Mouse (Mus musculus) megakaryocyte-erythroid progenitor cell, adult 5-6 weeks (primary cell): ENCODE results near the gene Galnt16. TPM values are rescaled to one million over a fixed set of nuclear protein-coding genes. Genes with fewer than 3 reads are reported as not detected.

ENCODE experiments used
- ATAC-seq: replicated peaks from 2 replicates; pipeline ENCODE4 v1.8.0; 2016; ENCODE audit warnings: mild to moderate bottlenecking, inconsistent platforms; ENCODE audit not compliant: severe bottlenecking, poor library complexity, low FRiP score, low TSS enrichment
- total RNA-seq, 2 experiments: library from RNA; stranded (forward) in 1 of 2; stranded (reverse) in 1 of 2; fragments of 200-1000, 215-1000 nt in 1 of 2; fragments of >200 nt in 1 of 2; fragmentation: Nextera tagmentation in 1 of 2; gene quantifications; 2 replicates each; pipeline ENCODE4 v1.2.3; 2014 to 2017

Gene Galnt16
- total RNA-seq, 2 experiments from 2014 or later = not detected

DNA sequence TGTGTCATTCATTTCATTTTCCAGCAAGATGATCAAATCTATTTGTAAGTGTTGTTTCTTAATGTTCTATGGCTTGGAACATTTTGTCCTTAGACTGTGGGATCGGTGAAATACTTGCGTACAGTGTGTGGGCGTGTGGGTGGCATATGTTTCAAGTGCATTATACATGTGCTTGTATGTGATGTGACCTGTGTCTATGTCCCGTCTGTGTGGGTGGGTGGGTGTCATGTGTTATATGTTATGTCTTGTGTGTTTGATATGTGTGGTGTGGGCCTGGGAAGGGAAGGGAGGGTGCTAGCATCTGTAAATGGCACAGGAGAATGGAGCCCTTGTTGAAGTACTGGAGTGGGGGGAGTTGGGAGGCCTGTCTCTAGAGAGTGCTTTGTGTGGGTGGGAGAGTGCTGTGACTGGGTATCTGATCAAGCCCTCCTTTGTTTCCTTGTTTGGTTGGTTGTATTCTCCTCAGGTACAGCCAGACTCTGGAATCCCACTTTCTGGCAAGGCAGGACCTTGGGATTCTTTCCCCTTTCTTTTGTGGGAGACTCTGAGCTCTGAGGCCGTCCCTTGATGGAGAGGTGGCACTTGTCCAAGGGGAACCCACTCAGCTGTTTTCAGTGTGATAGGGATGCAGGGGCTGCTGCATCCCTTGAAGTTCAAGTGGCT is 9.8 kb downstream of the Galnt16 start:
- ATAC-seq = no peak

DNA sequence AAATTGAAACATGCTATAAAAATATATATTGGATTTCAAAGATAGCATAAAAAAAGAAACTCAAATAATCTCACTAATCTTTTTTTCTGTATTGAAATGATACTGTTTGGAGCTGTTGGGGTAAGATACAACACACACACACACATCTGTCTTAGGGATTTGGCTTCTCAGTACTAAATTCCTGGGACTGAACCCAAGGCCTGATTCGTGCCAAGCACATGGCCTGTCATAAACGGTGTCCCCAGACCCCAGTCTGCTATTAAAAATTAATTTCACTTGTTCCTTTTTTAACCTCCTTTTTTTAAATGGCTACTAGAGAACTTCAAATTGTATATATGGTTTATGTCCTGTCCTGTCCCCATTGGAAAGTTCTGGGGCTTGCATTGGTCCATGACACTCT is 12.0 kb downstream of the Galnt16 start:
- no peak for ATAC-seq

DNA sequence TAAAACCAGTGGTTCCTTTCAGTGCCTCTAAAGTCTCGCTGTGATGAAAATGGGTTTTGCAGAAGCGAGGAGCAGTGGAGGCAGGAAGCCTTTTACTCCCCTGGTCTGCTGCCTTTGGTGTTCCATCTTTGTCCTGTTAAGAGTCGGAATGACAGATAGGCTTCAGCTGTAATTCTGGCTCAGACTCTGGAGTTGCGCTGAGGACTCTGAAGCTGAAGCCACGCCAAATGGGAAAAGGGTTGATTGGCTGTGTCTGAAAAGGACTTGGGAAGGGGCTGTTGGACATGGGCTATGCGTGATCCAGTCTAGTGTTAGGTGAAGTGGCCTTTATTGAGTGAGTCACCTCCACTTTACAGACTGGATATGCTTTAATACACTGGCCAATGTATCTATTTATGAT is 12.6 kb downstream of the Galnt16 start:
- ATAC-seq = no peak

DNA sequence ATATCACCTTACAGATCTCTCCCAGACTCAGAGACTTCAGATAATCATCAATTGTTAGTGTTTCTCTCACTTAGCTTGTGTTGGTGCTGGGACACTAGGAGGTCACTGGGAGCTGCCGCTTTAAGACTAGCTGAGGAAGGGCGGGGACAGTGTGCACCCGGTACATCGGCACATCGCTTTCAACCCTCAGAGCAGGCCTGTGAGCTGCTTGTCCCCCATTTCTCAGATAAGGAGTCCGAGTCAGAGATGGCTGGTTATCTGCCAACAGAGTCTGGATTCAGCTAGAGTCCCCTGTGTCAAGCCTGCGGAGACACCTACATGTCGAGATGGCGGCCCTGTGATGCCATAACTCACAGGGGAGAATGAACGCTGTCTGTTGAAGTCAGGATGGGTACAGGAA is 13.5 kb downstream of the Galnt16 start:
- no peak for ATAC-seq

DNA sequence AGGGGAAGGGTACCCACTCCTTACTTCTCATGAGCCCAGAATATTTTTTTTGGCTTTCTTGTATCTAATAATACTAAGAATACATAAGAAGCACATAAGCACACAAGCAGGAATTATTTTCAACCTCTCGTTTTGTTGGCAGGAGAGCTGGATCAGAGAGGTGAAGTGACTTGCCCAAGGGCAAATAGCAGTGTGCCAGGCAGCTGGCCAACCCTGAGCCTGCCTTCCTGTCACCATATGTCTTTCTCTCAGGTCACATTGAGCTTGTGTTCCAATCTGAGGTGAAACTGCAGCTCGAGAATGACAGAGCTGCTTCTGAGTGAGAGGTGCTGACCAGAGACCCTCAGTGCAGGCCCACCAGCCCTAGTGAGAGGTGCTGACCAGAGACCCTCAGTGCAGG is 15.8 kb downstream of the Galnt16 start:
- ATAC-seq = no peak

DNA sequence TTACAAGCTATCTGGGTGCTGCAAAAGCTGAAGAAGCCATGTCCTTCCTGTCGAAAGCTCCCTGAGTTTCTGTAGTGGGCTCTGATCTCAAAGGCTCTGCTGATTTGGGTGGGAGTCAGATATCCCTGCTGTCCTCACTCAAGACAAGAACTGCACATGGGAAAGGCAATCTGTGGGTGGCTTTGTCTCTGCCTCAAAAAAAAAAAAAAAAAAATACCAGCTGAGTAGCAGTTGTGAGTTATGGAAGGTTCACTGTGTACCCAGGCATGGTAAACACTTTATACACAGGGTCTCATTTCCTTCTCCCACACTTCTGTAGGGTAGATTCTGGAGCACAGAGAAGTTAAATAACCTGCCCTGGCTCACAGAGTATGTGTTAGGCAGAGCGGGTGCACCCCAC is 19.2 kb downstream of the Galnt16 start:
- ATAC-seq = no peak

DNA sequence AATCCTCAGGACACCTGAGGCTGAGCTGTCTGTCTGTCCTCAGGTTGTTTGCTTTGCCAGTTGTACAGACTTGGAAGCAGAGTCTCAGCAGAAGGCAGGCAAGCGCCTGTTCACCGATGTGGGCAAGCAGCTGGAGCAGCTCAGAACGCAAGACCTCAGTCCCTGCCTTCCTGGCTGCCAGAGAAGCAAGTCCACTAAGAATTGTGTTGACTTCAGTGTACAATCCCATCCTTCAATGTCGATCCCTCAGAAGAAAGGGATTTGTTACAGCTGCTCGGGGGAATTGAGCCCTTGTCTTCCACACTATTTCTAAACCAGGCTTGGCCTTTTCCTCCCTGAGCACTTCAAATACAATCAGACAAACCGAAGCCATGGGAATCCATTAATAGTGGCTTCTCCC is 20.2 kb downstream of the Galnt16 start:
- no peak for ATAC-seq

DNA sequence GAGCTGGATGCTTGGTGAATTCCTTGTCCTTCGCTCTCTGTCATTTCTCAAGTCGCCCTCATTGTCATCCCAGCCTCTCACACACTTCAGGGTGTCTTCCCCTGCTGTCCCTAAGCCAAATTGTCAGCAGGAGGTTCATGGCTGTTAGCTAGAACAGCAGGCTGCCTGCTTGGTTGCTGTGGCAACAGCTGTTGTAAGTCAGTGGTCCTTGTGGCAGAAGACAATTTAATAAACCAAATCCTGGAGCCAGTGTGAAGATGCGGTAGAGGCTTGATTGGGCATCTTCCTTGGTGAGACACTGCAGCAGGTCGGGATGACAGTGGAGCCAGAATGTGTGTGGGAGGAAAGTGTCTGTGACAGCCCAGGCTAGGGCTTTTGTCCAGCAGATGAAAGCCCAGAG is 27.2 kb downstream of the Galnt16 start:
- no peak for ATAC-seq

DNA sequence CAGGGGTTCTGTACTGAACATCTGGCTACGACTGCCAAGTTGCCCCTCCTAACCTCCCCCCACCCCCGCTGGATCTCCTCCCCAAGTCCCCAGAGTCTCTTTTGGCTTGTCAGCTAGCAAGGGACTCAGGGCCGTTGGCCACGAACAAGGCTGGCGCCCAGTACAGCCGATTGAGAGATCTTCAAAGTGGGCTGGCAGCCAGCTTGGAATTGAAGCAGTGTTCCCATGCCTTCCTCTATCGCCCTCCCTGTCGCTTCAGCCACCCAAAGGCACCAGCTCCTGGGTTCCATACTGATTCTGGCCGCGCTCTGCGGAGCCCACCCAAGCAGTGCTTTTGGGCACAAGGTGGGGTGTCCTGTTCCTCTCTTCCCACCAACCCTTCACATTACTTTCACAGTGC is 31.6 kb downstream of the Galnt16 start:
- ATAC-seq = no peak

DNA sequence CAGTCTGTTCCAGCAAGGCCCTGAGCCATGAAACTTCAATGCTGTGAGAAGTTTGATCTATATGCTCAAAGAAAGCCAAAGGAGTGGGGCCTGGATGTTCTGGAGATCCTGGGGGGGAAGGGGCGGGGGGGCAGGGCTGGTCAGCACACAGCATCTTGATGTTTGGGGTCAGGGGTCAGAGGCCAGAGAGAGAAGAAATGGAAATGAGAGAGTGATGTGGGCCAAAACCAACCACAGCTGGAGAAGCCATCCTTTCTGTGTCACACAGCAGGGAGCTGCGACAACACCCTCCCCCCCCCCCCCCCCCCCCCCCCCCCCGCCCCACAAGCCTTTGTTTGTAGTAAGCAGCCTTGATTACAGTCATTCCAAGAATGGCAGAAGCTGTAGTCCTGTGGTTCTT is 35.1 kb downstream of the Galnt16 start:
- no peak for ATAC-seq

DNA sequence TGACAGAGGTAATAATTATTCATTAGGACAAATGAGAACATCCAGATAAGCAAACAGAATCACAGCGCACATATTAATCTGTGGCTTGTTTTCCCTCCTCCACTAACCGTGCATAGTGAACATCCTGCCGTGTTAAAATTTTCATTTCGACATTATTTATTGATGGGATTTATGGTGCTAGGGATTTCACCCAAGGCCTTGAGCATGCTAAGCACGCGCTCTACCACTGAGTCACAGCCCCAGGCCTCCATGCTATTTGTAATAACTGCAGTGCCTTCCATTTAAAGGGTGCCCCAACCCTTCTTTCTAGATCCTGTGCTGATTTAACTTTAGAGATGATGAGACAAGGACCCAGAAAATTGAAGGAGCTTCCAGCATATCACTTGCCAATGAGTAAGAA is 36.2 kb downstream of the Galnt16 start:
- ATAC-seq = no peak

DNA sequence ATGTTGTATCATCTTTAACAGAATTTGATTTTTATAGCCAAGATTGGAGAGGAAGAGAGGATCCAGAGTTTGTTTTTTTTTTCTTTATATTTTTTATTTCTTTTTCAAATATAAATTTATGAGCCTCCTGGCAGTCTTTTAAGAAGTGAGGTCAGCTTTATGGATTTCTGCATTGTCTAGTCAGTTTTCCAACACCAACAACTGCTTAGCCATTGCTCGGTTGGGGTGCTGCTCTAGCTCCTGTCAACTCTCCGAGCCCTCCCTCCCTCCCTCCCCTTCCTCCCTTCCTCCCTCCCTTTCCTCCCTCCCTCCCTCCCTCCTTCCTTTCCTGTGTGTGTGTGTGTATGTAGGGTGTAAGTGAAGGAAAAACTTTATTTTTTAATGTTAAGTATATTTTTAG is 43.8 kb downstream of the Galnt16 start:
- ATAC-seq = no peak

DNA sequence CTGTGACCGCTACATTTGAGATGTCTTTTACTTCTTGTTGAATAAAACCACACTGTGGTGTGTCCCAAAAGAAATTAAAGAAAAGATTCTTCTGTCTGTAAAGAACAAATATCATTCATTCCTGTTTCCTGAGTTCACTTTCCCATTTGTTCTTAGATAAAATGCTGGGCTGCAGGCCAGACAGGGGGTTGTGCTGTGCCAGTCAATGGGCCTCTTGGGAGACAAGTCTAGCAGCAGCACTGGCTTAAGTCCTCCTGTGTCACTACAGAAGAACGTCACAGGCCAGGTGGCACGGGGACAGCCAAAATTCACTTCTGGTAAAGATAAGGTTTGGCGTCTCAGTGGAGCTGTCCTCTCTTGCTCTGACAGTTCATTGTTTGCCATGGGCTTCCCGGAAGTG is 44.7 kb downstream of the Galnt16 start:
- no peak for ATAC-seq

DNA sequence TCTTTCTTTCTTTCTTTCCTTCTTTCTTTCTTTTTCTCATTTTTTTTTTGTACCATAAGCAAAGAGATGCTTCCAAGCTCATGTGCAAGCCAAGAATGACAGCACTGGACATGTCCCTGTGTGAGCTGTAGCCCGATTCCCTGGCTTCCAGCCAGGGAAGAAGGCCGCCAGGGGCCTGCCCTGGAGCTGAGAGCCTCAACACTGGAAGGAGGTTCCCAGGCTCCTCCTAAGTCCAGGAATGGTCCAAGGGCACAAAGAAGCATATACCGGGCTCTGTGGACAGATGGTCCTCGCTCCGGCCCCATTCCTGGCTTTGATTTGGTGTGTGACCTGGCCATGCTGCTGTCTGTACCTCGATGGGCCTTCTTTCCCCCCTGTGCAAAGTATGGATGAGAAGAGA is 46.9 kb downstream of the Galnt16 start:
- no peak for ATAC-seq

DNA sequence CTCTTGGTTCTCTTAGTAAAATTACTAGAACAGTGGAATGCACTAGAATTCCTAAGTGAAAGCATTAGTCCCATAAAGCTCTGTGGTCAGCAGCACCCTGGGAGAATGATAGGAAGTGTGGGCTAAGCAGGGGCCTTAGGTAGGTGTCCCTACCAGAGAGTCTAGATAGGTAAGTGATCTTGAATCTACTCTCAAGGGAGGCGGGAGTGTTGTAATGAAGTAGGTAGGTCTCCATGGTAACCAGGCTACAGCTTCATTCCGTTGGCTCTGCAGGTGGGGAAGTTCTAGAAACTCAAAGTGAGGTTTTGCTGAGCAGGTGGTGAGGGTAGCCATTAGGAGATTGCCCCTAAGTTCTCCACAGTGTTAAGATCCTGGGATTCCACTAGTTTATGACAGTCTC is 47.7 kb downstream of the Galnt16 start:
- no peak for ATAC-seq

DNA sequence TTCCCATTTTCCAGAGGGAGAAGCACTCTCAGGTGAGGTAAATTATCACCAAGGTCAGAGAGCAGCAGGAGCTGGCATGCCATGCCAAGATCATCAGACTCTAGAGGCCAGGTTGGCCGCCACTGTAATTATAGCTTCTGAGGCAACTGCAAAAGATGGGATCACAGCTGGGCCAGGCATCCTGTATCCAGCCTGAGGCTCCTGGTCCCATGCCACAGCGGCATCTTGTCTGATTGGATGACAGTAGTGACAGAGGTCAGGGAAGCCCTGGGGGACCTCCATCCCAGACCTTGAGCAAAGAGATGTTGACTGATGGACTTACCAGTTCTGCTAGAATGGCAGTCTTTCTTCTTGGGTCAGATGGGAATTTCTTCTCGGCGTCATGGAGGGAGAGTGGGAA is 48.4 kb downstream of the Galnt16 start:
- no peak for ATAC-seq

DNA sequence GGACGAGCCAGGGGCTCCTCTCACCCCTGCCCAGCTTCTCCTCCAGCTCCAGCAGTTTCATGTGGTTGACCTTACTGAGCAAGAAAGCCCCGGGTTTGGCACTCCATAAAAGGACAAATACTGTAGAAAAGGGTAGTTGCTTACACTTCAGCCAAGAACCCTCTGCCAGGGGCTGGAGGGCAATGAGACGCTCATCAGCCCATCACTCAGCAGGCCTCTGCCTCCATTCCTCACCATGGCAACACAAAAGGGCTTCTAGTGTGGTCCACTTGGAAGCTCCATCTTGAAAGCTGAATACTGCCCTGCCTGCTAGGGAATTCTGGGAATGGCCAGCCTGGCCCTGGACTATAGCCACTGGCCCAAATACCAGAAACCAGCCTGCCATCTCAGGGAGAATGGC is 49.3 kb downstream of the Galnt16 start:
- no peak for ATAC-seq

DNA sequence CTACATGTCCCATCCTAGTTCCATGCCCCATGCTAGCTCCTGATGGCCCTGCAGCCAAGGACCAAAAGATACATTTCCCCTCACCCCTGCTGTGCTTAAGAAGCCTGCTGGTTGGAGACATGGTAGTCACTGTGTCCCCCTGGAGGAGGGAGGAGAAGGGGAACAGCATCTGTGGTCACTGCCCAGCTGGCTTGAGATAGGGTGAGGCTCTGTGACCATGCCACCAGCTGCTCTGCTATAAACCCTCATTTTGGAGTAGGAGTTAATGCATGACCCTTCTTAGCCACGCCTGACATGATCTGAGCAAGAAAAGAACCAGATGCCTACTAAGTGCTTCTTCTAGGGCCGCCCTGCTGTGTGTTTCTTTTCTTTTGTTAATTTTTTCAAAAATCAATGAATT is 51.5 kb downstream of the Galnt16 start:
- ATAC-seq = no peak

DNA sequence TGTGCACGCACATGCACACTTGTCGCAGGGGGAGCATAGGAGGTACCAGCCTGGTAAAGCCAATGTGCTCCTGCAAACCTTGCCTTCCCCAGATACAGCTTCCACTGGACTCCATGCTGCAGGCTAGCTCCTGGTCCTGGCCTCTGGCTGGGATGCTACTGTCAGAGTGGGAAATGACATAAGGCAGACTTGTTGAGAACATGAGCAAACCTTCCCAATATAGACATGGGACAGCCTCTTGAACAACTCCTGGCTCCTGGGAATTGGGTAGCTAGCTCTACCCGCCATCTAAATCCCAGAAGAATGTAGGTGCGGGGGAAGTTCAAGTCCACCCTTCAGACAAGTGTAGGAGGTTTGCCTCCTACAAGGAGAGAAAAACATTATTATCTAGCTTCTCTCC is 56.2 kb downstream of the Galnt16 start:
- ATAC-seq = no peak

DNA sequence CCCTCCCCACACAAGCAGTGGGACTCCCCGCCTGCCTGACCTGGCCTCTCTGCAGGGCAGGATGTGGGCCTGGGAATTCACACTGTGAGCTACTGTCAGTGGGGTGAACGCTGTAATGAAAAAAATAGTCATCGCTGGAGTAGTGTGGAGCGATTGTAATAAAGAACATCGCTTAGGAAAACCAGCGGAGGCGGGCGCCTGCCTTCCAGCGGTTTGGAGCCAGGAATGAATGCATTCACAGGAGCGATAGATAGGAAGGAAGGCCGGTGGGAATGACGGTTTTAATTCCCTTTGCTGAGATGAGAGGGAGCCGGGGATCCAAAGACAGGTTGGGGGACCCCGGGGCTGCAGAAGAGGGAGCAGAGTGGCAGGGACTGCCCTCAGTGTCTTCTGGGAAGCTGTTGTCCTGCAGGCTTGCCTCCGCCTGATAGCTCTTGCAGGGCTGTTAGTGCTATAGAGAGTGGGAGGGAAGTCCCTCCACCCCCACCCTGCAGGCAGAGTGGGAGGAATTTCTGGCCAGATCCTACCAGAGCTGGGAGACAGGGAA is 56.8 kb downstream of the Galnt16 start:
- no peak for ATAC-seq

DNA sequence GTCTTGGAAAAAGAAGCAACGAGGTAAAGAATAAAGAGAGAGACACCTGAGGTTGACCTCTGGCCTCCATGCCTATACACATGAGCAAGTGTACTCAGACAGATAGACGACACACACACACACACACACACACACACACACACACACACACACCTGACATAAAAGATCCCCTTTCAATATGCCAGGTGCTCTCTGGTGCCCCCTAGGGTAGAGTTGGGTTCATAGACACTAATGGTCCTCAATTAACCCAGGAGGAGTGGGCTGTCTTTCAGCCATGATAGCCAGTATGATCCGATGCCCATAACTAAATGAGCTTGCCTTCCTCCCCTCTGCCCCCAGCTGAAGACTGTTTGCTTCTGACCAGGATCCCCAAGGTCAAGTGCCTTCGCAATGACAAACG is 59.0 kb downstream of the Galnt16 start:
- peak; percentile 38; the same call in 1 of the 2 replicates for ATAC-seq

DNA sequence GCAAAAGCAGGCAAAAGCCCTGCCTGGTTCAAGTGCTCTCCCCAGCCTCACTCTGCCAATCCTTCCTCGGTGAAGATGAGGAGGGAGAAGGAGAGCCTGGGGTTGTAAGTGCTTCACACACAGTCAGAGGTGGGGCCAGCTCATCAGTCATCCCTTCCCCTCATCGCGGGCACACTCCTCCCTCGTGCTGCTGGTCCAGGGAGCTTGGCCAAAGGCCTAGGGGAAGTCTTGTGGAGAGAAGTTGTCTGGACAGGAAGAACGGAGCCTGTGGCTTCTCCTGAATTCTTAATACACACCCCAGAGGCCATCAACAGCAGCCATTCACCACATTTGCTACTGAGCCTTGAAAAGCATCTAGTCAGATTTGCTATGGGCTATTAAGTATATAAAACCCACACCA is 63.3 kb downstream of the Galnt16 start:
- no peak for ATAC-seq
